Mouse (Mus musculus) embryonic fibroblast, embryonic 13.5 days (primary cell): ENCODE measurements around the gene Ncbp3. TPM values are rescaled to one million over a fixed set of nuclear protein-coding genes. Genes with fewer than 3 reads are reported as not detected.

Experiments
- H3K27ac ChIP-seq: 2 replicates; pipeline ENCODE4 v1.5.1; 2012; ENCODE audit warnings: low read length, control low read depth, inconsistent platforms; ENCODE audit not compliant: insufficient read depth
- H3K4me1 ChIP-seq: 2 replicates; pipeline ENCODE4 v1.6.1; 2011; ENCODE audit warnings: low read length; ENCODE audit not compliant: control insufficient read depth, insufficient read depth
- H3K4me3 ChIP-seq: 2 replicates; pipeline ENCODE4 v1.5.1; 2011; ENCODE audit warnings: mild to moderate bottlenecking, control low read depth, low read length; ENCODE audit not compliant: insufficient read depth
- CTCF ChIP-seq: IDR thresholded peaks from 2 replicates; pipeline ENCODE4 v1.5.1; 2011; ENCODE audit warnings: mild to moderate bottlenecking, control low read depth, low read length, moderate library complexity, borderline replicate concordance; ENCODE audit not compliant: insufficient read depth
- POLR2A ChIP-seq: IDR thresholded peaks from 2 replicates; pipeline ENCODE4 v1.6.1; 2011; ENCODE audit warnings: low read depth, mild to moderate bottlenecking, control low read depth, low read length, moderate library complexity
- polyA plus RNA-seq: library from polyadenylated mRNA; stranded (reverse); fragments of >200 nt; gene quantifications from 2 replicates; pipeline ENCODE4 v1.2.4, GENCODE M21; 2011; ENCODE audit warnings: low read depth; ENCODE audit not compliant: missing spikeins, insufficient read length

Ncbp3 gene
- polyA plus RNA-seq, 1 experiment = 11.1 TPM

GRCm38 (mm10) chr11:73049335-73049734 is 1.8 kb downstream of the Ncbp3 start:
- no peak for TF ChIP-seq POLR2A
- TF ChIP-seq CTCF = peak; percentile 43; the same call in 1 of the 2 replicates
- Histone ChIP-seq H3K27ac (no peak overlapping the region), H3K4me3 (peak overlapping the region; percentile 85), H3K4me1 (no peaks in the 10 kb centered on the region)

- H3K4me1 ChIP-seq = no peaks in the 10 kb centered on the region
- no peak overlapping the region for H3K27ac ChIP-seq
- no peak for TF ChIP-seq CTCF
- no peak for TF ChIP-seq POLR2A
- no peak overlapping the region for H3K4me3 ChIP-seq
These were observed 5.2 kb downstream of the Ncbp3 start for GRCm38 (mm10) chr11:73052795-73053194.

GRCm38 (mm10) chr11:73057701-73058100 is 10.1 kb downstream of the Ncbp3 start:
- TF ChIP-seq POLR2A (no peak), CTCF (no peak)
- no peaks in the 10 kb centered on the region for H3K4me1 ChIP-seq

GRCm38 (mm10) chr11:73059630-73060029 is 12.0 kb downstream of the Ncbp3 start:
- H3K27ac ChIP-seq = no peak overlapping the region
- H3K4me1 ChIP-seq = no peaks in the 10 kb centered on the region
- H3K4me3 ChIP-seq = no peak overlapping the region
- TF ChIP-seq CTCF = no peak
- TF ChIP-seq POLR2A = no peak

More at GRCm38 (mm10) chr11:73057701-73058100, 10.1 kb downstream of the Ncbp3 start:
- H3K27ac ChIP-seq = no peak overlapping the region
- H3K4me3 ChIP-seq = no peak overlapping the region

- H3K4me1 ChIP-seq = no peaks in the 10 kb centered on the region
- no peak for TF ChIP-seq POLR2A
These were observed 13.8 kb downstream of the Ncbp3 start for GRCm38 (mm10) chr11:73061413-73061812.

GRCm38 (mm10) chr11:73071839-73072238 is 24.3 kb downstream of the Ncbp3 start:
- Histone ChIP-seq H3K27ac (no peak overlapping the region), H3K4me1 (no peaks in the 10 kb centered on the region), H3K4me3 (no peak overlapping the region)
- no peak for TF ChIP-seq POLR2A
- TF ChIP-seq CTCF = peak; percentile 42; the same call in 1 of the 2 replicates

More at GRCm38 (mm10) chr11:73061413-73061812, 13.8 kb downstream of the Ncbp3 start:
- H3K27ac ChIP-seq = no peak overlapping the region
- no peak overlapping the region for H3K4me3 ChIP-seq

- no peak overlapping the region for H3K27ac ChIP-seq
- H3K4me1 ChIP-seq = no peaks in the 10 kb centered on the region
- H3K4me3 ChIP-seq = no peak overlapping the region
- TF ChIP-seq POLR2A (no peak), CTCF (no peak)
These were observed 28.7 kb downstream of the Ncbp3 start for GRCm38 (mm10) chr11:73076295-73076694.

- Histone ChIP-seq H3K4me3 (no peak overlapping the region), H3K27ac (no peak overlapping the region), H3K4me1 (no peaks in the 10 kb centered on the region)
- TF ChIP-seq POLR2A (no peak), CTCF (no peak)
These were observed 29.1 kb downstream of the Ncbp3 start for GRCm38 (mm10) chr11:73076733-73077132.

- no peaks in the 10 kb centered on the region for H3K4me1 ChIP-seq
- no peak for TF ChIP-seq POLR2A
- no peak for TF ChIP-seq CTCF
- H3K4me3 ChIP-seq = no peak overlapping the region
- H3K27ac ChIP-seq = no peak overlapping the region
These were observed 29.7 kb downstream of the Ncbp3 start for GRCm38 (mm10) chr11:73077211-73077720.

GRCm38 (mm10) chr11:73078615-73079014 is 31.0 kb downstream of the Ncbp3 start:
- H3K4me3 ChIP-seq = no peak overlapping the region
- no peaks in the 10 kb centered on the region for H3K4me1 ChIP-seq
- TF ChIP-seq POLR2A (no peak), CTCF (no peak)
- no peak overlapping the region for H3K27ac ChIP-seq
